Mouse (Mus musculus) midbrain, embryonic 14.5 days (tissue): ENCODE data around the gene Rprml. TPM values are rescaled to one million over a fixed set of nuclear protein-coding genes. Genes with fewer than 3 reads are reported as not detected.
A peak's percentile ranks its signal among the peaks of the same experiment; 100 is the strongest.
"Not testable (repeated sequence)": the region's sequence is repeated elsewhere in the genome, so short reads cannot be mapped to it uniquely, and the experiment has no call there.

Experiments
- ATAC-seq: fragments of 200-750 bp; cut with Nextera tagmentation; 2 replicates; pipeline ENCODE4 v1.8.0; 2017; ENCODE audit warnings: moderate number of reproducible peaks, moderate library complexity; ENCODE audit not compliant: low FRiP score, low TSS enrichment
- DNase-seq: peaks from one replicate; pipeline ENCODE4 v3.0.0-alpha.2; 2015
- H3K27ac ChIP-seq: fragments of 300-500 bp; sonication (generic); replicated peaks from 2 replicates; pipeline ENCODE4 v1.5.1; 2014; ENCODE audit warnings: mild to moderate bottlenecking, low read depth, low read length, moderate library complexity
- H3K27me3 ChIP-seq: fragments of 300-500 bp; sonication (generic); 2 replicates; pipeline ENCODE4 v1.6.1; 2014; ENCODE audit warnings: low read length, control low read depth, mixed read lengths; ENCODE audit not compliant: control insufficient read depth, insufficient read depth
- H3K36me3 ChIP-seq: fragments of 300-500 bp; sonication (generic); 2 replicates; pipeline ENCODE4 v1.6.1; 2014; ENCODE audit warnings: low read length, control low read depth; ENCODE audit not compliant: control insufficient read depth, insufficient read depth
- H3K4me1 ChIP-seq: fragments of 300-500 bp; sonication (generic); 2 replicates; pipeline ENCODE4 v1.6.1; 2014; ENCODE audit warnings: mild to moderate bottlenecking, antibody characterized with exemption, low read length, control low read depth; ENCODE audit not compliant: control insufficient read depth, insufficient read depth
- H3K4me2 ChIP-seq: fragments of 300-500 bp; sonication (generic); 2 replicates; pipeline ENCODE4 v1.6.1; 2014; ENCODE audit warnings: mild to moderate bottlenecking, low read length, moderate library complexity
- H3K4me3 ChIP-seq: fragments of 300-500 bp; sonication (generic); replicated peaks from 2 replicates; pipeline ENCODE4 v1.5.1; 2014; ENCODE audit warnings: low read depth, low read length
- H3K9ac ChIP-seq: fragments of 300-500 bp; sonication (generic); replicated peaks from 2 replicates; pipeline ENCODE4 v1.6.1; 2014; ENCODE audit warnings: mild to moderate bottlenecking, low read length, moderate library complexity
- H3K9me3 ChIP-seq: fragments of 300-500 bp; sonication (generic); 2 replicates; pipeline ENCODE4 v1.6.1; 2016; ENCODE audit warnings: low read length, control low read depth, mixed read lengths; ENCODE audit not compliant: control insufficient read depth
- WGBS: fragments of 180-500 bp; shearing (Covaris S2); extraction: QIAGEN DNeasy Blood & Tissue Kit; methylation state at CpG from one replicate; pipeline ENCODE4 v1.1.7; 2014; 5-methylcytosine and 5-hydroxymethylcytosine counted together
- polyA plus RNA-seq: library from polyadenylated mRNA; unstranded; fragments of >200 nt; fragmentation: Nextera tagmentation; extraction: Ambion mirVana; gene quantifications from 2 replicates; pipeline ENCODE4 v1.2.1, GENCODE M21; 2014

Rprml gene
- polyA plus RNA-seq, 1 experiment from 2014 or later, result 0.71 TPM

DNA sequence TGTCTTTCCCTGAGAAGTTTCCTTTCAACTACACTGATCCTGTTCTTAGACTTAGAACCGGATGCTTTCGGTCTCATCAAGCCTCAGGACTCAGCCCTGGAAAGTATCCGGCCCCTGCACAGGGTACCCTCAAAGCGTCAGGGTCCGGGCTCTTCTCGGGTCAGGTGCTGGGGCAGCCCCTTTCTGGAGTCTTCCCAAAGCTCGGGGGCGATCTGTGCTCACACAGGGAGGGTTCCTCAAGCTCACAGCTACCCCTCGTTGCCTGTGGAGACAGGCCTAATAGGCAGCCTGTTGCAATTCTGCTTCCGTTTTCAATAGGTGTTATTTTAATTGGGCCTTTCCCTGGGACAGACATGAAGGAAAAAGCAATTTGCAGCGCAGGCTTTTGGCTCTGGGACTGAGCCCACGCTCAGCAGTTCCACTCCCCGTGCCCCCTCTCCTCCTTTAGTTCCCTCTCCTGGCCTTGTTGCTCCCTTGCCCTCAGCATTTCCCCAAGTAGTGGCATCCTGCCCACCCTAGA, 17.6 kb downstream of the Rprml start:
- DNase-seq (no peak), ATAC-seq (no peak)
- no peak overlapping the region for H3K27ac ChIP-seq
- WGBS, result 38% methylated on average over 13 of the region's 13 CpGs
- no peak overlapping the region for H3K4me3 ChIP-seq
- peak overlapping the region; percentile 26; the same call in 1 of the 2 replicates for H3K9ac ChIP-seq
- H3K9me3 ChIP-seq, result no peaks in the 10 kb centered on the region
- no peaks in the 10 kb centered on the region for H3K36me3 ChIP-seq
- no peaks in the 10 kb centered on the region for H3K27me3 ChIP-seq
- no peak overlapping the region for H3K4me2 ChIP-seq
- peaks cover 22% of the 10 kb centered on the region for H3K4me1 ChIP-seq

DNA sequence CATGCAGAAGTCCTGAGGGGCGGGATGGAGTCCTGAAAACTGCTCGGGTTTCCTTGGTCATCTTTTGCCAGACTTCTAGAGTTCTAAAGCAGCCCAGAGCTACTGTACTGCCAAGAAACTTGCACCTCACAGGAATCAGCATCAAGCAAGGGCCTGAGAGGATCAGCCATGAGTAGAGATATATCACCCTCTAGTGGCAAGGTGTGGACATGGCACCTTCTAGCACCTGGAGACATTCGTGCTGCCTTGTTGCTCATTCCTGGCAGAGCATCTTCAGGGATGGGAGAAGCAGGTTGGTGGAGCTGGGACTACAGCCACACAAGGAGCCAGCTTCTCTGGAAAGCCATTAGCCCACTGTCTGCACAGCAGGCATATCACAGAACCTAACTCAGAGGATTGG, 26.2 kb downstream of the Rprml start:
- H3K4me2 ChIP-seq, result no peak overlapping the region
- DNase-seq (peak; percentile 89), ATAC-seq (no peak)
- 37% methylated on average over 3 of the region's 3 CpGs for WGBS
- H3K27me3 ChIP-seq, result no peaks in the 10 kb centered on the region
- H3K4me1 ChIP-seq, result no peaks in the 10 kb centered on the region
- no peaks in the 10 kb centered on the region for H3K9me3 ChIP-seq
- no peak overlapping the region for H3K4me3 ChIP-seq
- no peak overlapping the region for H3K9ac ChIP-seq
- peaks cover 46% of the 10 kb centered on the region for H3K36me3 ChIP-seq
- no peak overlapping the region for H3K27ac ChIP-seq

DNA sequence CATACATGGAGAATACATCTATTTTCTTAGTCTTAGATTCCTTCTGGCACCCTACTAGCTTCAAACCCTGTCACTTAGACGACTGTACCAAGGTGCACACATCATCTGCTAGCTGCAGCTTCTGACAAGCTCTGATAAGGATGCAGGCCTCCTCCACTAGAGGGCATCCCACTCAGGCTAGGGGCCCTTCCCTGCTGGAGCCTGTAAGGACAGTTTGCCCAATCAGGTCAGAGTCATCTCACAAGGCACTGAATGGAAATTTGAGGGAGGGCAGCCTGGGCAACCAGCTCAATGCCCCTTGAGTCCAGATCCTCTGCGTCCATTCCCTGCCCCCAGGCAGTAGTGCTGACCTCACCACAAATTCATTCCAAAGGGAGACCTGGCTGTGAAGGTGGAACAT, 27.7 kb downstream of the Rprml start:
- not testable (repeated sequence) for H3K27ac ChIP-seq, ATAC-seq, H3K27me3 ChIP-seq, H3K9ac ChIP-seq, H3K9me3 ChIP-seq, H3K4me2 ChIP-seq, H3K4me3 ChIP-seq, H3K4me1 ChIP-seq
- peak; percentile 75 for DNase-seq
- H3K36me3 ChIP-seq, result peaks cover 60% of the 10 kb centered on the region
- WGBS, result 38% methylated on average over 2 of the region's 2 CpGs

DNA sequence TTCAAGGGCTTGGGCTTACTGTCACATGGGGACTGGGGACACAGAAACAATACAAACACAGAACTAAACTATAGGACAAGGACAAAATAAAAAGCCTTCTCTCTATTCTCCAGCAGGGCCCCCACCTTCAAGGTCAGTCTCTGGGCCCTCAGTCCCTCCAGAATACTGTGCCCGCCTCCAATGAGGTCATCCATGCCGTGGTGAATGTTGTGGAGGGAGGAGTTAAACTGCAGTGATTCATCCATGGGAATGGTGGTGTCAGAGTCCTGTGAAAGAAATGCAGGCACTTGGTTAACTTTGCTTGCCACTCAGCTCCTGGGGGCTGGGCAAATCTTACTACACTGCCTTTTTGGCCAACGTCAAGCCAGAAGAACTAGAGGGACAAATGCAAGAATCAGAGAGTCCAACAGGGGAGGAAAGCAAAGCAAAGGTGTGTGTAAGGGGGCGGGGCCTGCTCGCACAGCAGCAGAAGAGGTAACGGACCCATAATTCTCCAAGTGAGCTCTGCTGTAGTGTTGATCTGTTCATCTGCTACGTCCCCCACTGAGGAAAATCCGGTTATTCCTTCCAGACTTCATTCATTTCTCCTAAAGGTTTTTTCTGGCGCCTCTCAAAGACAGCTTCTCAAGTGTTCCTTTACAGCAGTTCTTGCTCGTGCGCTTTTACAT, 34.4 kb downstream of the Rprml start:
- Histone ChIP-seq H3K36me3 (peaks cover 95% of the 10 kb centered on the region), H3K4me3 (no peak overlapping the region), H3K4me1 (no peaks in the 10 kb centered on the region), H3K9ac (no peak overlapping the region), H3K27me3 (no peaks in the 10 kb centered on the region), H3K4me2 (no peak overlapping the region), H3K27ac (no peak overlapping the region), H3K9me3 (no peaks in the 10 kb centered on the region)
- ATAC-seq, result no peak
- DNase-seq, result no peak
- 94% methylated on average over 11 of the region's 11 CpGs for WGBS

DNA sequence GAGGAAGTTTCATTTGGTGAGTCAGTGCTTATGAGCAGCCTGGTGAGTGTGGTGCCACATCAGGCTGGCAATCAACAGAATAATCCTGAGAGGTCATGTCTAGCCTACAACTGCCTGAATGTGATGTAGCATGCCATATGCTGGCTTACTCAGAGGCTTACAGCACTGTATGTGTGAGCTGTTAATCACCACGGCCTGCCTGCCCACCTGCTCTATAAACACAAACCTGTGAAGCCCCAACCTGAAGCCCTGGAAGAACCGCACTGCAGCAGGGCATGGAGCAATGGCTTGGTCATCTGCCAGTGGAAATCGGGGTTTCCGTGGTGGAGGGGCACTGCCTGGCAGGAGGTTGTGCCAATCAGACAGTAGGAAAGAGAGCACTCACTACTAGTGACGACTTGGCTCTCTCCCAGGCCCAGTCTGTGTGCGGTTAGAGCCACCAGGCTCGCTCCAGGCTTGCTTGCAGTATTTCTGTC, 35.9 kb downstream of the Rprml start:
- no peak for ATAC-seq
- H3K9me3 ChIP-seq, result no peaks in the 10 kb centered on the region
- no peak overlapping the region for H3K9ac ChIP-seq
- no peak overlapping the region for H3K27ac ChIP-seq
- H3K27me3 ChIP-seq, result no peaks in the 10 kb centered on the region
- WGBS, result 94% methylated on average over 7 of the region's 7 CpGs
- H3K4me2 ChIP-seq, result no peak overlapping the region
- H3K4me3 ChIP-seq, result no peak overlapping the region
- peaks cover 84% of the 10 kb centered on the region for H3K36me3 ChIP-seq
- no peaks in the 10 kb centered on the region for H3K4me1 ChIP-seq
- no peak for DNase-seq

DNA sequence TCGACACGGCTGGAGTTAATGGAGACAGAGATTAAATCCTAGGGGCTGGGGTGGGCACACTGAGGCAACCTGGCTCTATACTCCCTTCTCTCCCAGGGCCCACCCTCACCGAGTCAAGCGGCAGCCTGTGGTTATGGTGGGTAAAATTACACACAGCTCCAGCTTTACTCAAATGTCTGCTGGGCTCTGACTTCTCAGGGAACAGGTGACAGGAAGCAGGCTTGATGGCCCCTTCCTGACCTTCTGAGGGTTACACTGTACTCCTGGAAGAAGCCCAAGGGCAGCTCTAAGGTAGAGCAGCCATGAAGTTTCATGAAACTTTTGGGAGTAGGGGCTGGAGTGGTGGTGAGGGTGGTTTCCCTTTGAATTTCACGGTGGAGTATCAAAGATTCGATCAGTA, 37.3 kb downstream of the Rprml start:
- no peak for ATAC-seq
- H3K4me3 ChIP-seq, result no peak overlapping the region
- H3K4me2 ChIP-seq, result no peak overlapping the region
- DNase-seq, result no peak
- no peak overlapping the region for H3K9ac ChIP-seq
- H3K36me3 ChIP-seq, result peaks cover 70% of the 10 kb centered on the region
- 93% methylated on average over 6 of the region's 6 CpGs for WGBS
- H3K27ac ChIP-seq, result no peak overlapping the region
- no peaks in the 10 kb centered on the region for H3K9me3 ChIP-seq
- no peaks in the 10 kb centered on the region for H3K27me3 ChIP-seq
- H3K4me1 ChIP-seq, result no peaks in the 10 kb centered on the region

DNA sequence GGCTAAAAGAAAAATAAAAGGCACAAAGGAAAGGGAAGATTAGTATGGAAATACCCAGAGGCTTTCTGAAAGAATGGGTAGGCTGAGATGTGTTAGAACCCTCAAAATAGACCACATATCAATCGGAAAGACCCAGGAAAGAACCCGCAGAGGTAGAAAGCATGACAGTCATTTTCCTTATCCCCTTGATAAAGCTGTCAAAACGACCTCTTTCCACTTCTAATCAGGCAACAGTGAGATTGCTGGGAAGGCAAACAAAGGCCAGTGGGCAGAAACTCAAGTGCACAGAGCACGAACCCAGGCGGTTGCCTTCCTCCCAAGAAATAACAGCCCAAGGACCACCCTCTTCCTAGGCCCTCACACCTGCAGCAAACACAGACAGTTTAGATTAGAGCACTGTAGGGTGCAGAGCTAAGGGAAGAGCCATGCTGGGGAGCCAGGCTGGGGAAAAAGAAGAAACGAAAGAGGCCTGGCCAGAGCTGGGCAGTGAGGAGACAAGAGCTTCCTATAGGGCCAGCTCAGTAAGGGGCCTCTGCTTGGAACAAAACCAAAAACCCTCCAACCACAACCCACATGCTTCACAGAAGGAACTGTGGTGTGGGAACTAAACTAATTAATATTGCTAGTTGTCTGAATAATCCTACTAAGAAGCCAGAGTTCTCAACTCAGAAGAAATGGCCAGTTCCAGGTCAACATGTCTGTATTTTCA, 39.1 kb downstream of the Rprml start:
- no peak overlapping the region for H3K9ac ChIP-seq
- no peak overlapping the region for H3K27ac ChIP-seq
- H3K4me2 ChIP-seq, result no peak overlapping the region
- H3K36me3 ChIP-seq, result peaks cover 53% of the 10 kb centered on the region
- H3K4me1 ChIP-seq, result no peaks in the 10 kb centered on the region
- no peak overlapping the region for H3K4me3 ChIP-seq
- ATAC-seq (no peak), DNase-seq (no peak)
- no peaks in the 10 kb centered on the region for H3K9me3 ChIP-seq
- H3K27me3 ChIP-seq, result no peaks in the 10 kb centered on the region
- WGBS, result 70% methylated on average over 6 of the region's 6 CpGs

DNA sequence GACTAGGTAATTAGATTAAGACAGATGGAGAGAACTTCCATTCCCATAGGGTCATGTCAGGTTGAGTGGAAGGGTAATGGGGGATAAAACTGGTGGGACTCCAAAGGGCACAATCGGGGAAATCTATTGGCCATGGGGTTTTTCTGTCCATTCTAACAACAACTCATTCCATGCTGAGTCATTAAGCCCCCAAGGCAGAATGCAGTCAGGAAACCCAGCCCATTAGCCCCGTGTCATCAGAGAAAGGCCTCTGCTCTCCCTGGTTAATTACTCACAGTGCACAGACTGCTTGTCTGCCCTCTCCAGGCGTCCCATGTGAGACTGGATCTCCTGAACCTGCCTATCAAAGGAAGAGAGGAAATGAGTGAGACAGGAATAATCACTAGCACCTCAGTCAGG, 39.6 kb downstream of the Rprml start:
- Histone ChIP-seq H3K4me2 (no peak overlapping the region), H3K27me3 (no peaks in the 10 kb centered on the region), H3K9ac (no peak overlapping the region), H3K4me3 (no peak overlapping the region), H3K9me3 (no peaks in the 10 kb centered on the region), H3K4me1 (no peaks in the 10 kb centered on the region), H3K27ac (no peak overlapping the region), H3K36me3 (peaks cover 48% of the 10 kb centered on the region)
- WGBS, result 55% methylated on average over 3 of the region's 3 CpGs
- no peak for ATAC-seq
- DNase-seq, result no peak

DNA sequence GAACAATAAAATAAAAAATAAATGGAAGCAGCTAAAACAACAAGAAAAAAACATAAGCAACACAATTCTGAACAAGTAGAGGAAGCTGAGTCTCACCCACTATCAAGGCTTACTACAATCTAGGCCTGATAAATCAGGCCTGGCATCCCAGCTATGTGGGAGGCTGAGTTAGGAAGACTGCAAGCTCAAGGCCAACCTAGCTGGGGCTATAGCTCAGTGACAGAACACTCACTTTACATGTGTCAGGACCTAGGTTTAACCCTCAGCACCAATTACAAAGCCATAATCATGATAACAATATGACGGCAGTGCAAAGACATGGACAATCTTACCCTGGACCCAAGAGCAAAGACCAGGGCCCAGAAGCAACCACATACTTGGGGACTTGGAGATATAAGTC, 41.7 kb downstream of the Rprml start:
- Histone ChIP-seq H3K4me1 (no peaks in the 10 kb centered on the region), H3K27ac (no peak overlapping the region), H3K9me3 (no peaks in the 10 kb centered on the region), H3K36me3 (peaks cover 28% of the 10 kb centered on the region), H3K9ac (no peak overlapping the region), H3K4me2 (no peak overlapping the region), H3K4me3 (no peak overlapping the region), H3K27me3 (no peaks in the 10 kb centered on the region)
- ATAC-seq, result no peak
- 93% methylated on average over 1 of the region's 1 CpGs for WGBS
- no peak for DNase-seq
